Mouse (Mus musculus) testis, adult 2 months (tissue): ENCODE measurements around the gene Fchsd2.

Experiments used
- CTCF ChIP-seq: fragments of 200-500 bp; IDR thresholded peaks from 2 replicates; pipeline ENCODE4 v1.5.1; 2012; ENCODE audit warnings: low read depth, mild to moderate bottlenecking, inconsistent platforms, low read length, moderate library complexity; ENCODE audit not compliant: control insufficient read depth, insufficient read depth, insufficient replicate concordance
- POLR2A ChIP-seq: fragments of 200-500 bp; IDR thresholded peaks from 2 replicates; pipeline ENCODE4 v1.6.1; 2012; ENCODE audit warnings: low read depth, mild to moderate bottlenecking, inconsistent platforms, low read length, moderate library complexity; ENCODE audit not compliant: control insufficient read depth

GRCm38 (mm10) chr7:101216724-101217123 lies 124.1 kb downstream of the Fchsd2 start:
- TF ChIP-seq CTCF (no peak), POLR2A (no peak)
